Mouse (Mus musculus): Measurements from ENCODE around the gene Zfp64. TPM values are rescaled to one million over a fixed set of nuclear protein-coding genes. Genes with fewer than 3 reads are reported as not detected.
"Not testable (repeated sequence)": the region's sequence is repeated elsewhere in the genome, so short reads cannot be mapped to it uniquely, and the experiment has no call there.

Zfp64 gene
- total and polyA plus RNA-seq, 2 experiments from 2014 or later: 10.9 to 15.4 TPM

DNA sequence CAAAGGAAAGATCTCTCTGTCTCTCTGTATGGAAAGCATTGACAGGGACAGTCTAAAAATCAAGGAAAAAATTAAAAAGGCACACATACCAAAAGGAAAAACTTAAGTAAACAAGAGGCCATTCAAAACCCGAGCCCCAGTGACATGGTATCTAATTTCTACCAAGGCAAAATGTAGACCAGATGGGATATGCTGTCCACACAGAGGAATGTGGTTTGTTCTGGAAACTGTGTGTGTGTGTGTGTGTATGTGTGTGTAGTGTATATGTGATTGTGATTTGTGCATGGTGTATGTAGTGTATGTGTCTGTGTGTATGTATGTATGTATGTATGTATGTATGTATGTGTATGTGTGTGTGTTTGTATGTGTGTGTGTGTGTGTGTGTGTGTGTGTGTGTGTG, 100.6 kb downstream of the Zfp64 start:
- H3K36me3 ChIP-seq (replicated peaks; ENCODE audit: control insufficient read depth, insufficient read depth, low read length): no peaks in the 10 kb centered on the region
- ATAC-seq (ENCODE audit: insufficient read depth, low read depth): no peak

DNA sequence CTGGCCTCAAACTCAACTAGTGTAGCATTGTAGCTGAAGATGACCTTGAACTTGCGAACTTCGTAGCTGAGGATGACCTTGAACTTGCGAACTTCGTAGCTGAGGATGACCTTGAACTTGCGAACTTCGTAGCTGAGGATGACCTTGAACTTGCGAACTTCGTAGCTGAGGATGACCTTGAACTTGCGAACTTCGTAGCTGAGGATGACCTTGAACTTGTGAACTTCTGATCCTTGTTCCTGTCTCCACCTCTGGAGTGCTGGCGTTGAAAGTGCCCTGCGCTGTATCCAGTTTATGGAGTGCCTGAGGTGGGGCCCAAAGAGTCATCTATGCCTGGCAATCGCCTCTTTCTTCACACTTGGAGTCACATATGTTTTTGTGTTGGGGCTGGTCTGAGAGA, 101.5 kb downstream of the Zfp64 start:
- ATAC-seq (ENCODE audit: insufficient read depth, low read depth); H3K9me3 ChIP-seq (replicated peaks; ENCODE audit: control insufficient read depth, low read length); DNase-seq (ENCODE audit: low spot score); H3K36me3 ChIP-seq (replicated peaks; ENCODE audit: control insufficient read depth, insufficient read depth, low read length); H3K27me3 ChIP-seq (ENCODE audit: control insufficient read depth, insufficient read depth, low read length); H3K9ac ChIP-seq (replicated peaks; ENCODE audit: low read depth, low read length); H3K4me3 ChIP-seq (ENCODE audit: low read depth, low read length); H3K27ac ChIP-seq (ENCODE audit: low read depth); H3K4me2 ChIP-seq (ENCODE audit: low read depth, low read length); H3K4me1 ChIP-seq (ENCODE audit: control insufficient read depth, insufficient read depth): not testable (repeated sequence)
- WGBS: 85% methylated on average over 11 of the region's 13 CpGs

More for the DNA sequence above, 100.6 kb downstream of the Zfp64 start:
- H3K27me3 ChIP-seq (ENCODE audit: control insufficient read depth, insufficient read depth, low read length): no peaks in the 10 kb centered on the region
- H3K4me1 ChIP-seq (ENCODE audit: control insufficient read depth, insufficient read depth): no peaks in the 10 kb centered on the region
- H3K4me2 ChIP-seq (ENCODE audit: low read depth, low read length): no peak overlapping the region
- no peak overlapping the region for H3K4me3 ChIP-seq (ENCODE audit: low read depth, low read length)
- no peak overlapping the region for H3K27ac ChIP-seq (ENCODE audit: low read depth)
- DNase-seq (ENCODE audit: low spot score): no peak
- no peak overlapping the region for H3K9ac ChIP-seq (replicated peaks; ENCODE audit: low read depth, low read length)
- WGBS: 47% methylated on average over 1 of the region's 1 CpGs
- H3K9me3 ChIP-seq (replicated peaks; ENCODE audit: control insufficient read depth, low read length): no peaks in the 10 kb centered on the region
- no peak for TF ChIP-seq EP300 (IDR thresholded peaks at IDR 0.05; ENCODE audit: low read depth)
- no peak for TF ChIP-seq CTCF (IDR thresholded peaks at IDR 0.05; ENCODE audit: low read depth)

DNA sequence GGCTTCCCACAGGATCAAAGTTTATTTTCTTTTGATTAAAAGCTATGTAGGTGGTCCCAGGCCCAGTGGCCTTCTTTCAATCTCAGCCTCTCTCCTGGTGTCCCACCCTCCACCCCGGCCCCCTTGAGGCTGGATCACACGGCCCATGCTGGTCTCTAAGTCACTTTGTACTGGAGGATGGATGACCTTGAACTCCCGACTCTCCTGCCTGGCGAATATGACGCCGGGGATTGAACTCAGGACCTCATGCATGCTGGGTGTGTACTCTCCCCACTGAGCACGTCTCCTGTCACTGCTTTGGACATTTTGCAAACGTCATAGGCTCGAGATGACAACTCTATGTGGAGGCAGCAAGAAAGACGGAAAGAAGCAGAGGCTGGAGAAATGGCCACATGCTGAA, 103.8 kb downstream of the Zfp64 start:
- WGBS: 59% methylated on average over 10 of the region's 10 CpGs

DNA sequence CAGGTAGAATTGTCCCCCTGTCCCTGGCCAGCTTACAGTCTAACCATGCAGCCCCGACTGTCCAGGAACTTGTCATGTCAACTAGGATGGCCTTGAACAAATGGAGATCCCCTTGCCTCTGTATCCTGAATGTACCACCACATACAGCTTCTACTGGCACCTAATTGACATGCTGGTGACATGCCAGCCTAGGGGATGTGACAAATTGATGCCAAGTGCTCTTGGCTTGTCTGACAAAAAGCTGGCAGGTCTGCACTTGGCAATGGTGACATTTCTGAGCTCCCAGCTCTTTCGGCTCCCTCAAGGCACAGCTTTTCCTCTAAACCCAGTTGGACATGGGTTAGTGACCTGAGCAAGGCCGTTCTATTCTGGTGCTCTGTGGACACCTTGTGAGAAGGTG, 106.8 kb downstream of the Zfp64 start:
- Histone ChIP-seq H3K4me2 (ENCODE audit: low read depth, low read length) (no peak overlapping the region), H3K27ac (ENCODE audit: low read depth) (no peak overlapping the region), H3K4me3 (ENCODE audit: low read depth, low read length) (no peak overlapping the region), H3K4me1 (ENCODE audit: control insufficient read depth, insufficient read depth) (no peaks in the 10 kb centered on the region), H3K27me3 (ENCODE audit: control insufficient read depth, insufficient read depth, low read length) (peaks cover 20% of the 10 kb centered on the region), H3K9ac (replicated peaks; ENCODE audit: low read depth, low read length) (no peak overlapping the region), H3K36me3 (replicated peaks; ENCODE audit: control insufficient read depth, insufficient read depth, low read length) (no peaks in the 10 kb centered on the region), H3K9me3 (replicated peaks; ENCODE audit: control insufficient read depth, low read length) (no peaks in the 10 kb centered on the region)
- DNase-seq (ENCODE audit: low spot score) (no peak), ATAC-seq (ENCODE audit: insufficient read depth, low read depth) (no peak)
- WGBS: 87% methylated on average over 3 of the region's 3 CpGs
- no peak for TF ChIP-seq EP300 (IDR thresholded peaks at IDR 0.05; ENCODE audit: low read depth)
- no peak for TF ChIP-seq CTCF (IDR thresholded peaks at IDR 0.05; ENCODE audit: low read depth)

More for the DNA sequence above, 103.8 kb downstream of the Zfp64 start:
- TF ChIP-seq CTCF (IDR thresholded peaks at IDR 0.05; ENCODE audit: low read depth) (no peak), EP300 (IDR thresholded peaks at IDR 0.05; ENCODE audit: low read depth) (no peak)
- Histone ChIP-seq H3K36me3 (replicated peaks; ENCODE audit: control insufficient read depth, insufficient read depth, low read length) (no peaks in the 10 kb centered on the region), H3K27me3 (ENCODE audit: control insufficient read depth, insufficient read depth, low read length) (no peaks in the 10 kb centered on the region), H3K4me3 (ENCODE audit: low read depth, low read length) (no peak overlapping the region), H3K4me1 (ENCODE audit: control insufficient read depth, insufficient read depth) (no peaks in the 10 kb centered on the region), H3K9me3 (replicated peaks; ENCODE audit: control insufficient read depth, low read length) (no peaks in the 10 kb centered on the region), H3K4me2 (ENCODE audit: low read depth, low read length) (no peak overlapping the region), H3K9ac (replicated peaks; ENCODE audit: low read depth, low read length) (no peak overlapping the region), H3K27ac (ENCODE audit: low read depth) (no peak overlapping the region)
- no peak for DNase-seq (ENCODE audit: low spot score)
- no peak for ATAC-seq (ENCODE audit: insufficient read depth, low read depth)

DNA sequence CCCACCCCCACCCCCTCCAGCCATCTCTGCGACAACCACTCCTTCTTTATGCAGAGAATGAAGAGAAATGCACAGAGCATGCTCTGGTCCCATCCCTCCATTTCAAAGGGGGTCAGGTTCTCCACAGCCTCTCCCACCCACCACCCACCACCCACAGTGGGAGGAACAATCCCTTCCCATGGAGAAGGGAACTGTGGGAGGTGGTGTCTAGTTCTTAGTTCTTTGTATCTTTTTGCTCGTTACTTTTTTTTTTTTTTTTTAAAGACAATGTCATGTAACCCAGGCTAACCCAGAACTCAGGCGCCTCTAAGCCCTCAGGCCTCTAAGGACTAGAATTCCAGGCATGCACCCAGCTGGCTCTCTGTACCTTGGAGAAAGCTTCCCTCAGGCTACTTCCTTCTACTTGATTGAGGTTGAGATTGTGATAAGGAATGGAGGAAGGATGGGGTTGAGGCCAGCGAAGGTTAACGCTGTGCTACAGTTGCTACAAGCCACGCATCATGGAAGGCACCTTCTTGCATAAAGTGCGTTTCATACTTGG, 109.1 kb downstream of the Zfp64 start:
- Histone ChIP-seq H3K27ac (ENCODE audit: low read depth) (no peak overlapping the region), H3K36me3 (replicated peaks; ENCODE audit: control insufficient read depth, insufficient read depth, low read length) (no peaks in the 10 kb centered on the region), H3K27me3 (ENCODE audit: control insufficient read depth, insufficient read depth, low read length) (peaks cover 38% of the 10 kb centered on the region), H3K9ac (replicated peaks; ENCODE audit: low read depth, low read length) (no peak overlapping the region), H3K4me1 (ENCODE audit: control insufficient read depth, insufficient read depth) (no peaks in the 10 kb centered on the region), H3K9me3 (replicated peaks; ENCODE audit: control insufficient read depth, low read length) (no peaks in the 10 kb centered on the region), H3K4me3 (ENCODE audit: low read depth, low read length) (no peak overlapping the region), H3K4me2 (ENCODE audit: low read depth, low read length) (no peak overlapping the region)
- WGBS: 74% methylated on average over 7 of the region's 7 CpGs
- ATAC-seq (ENCODE audit: insufficient read depth, low read depth) (no peak), DNase-seq (ENCODE audit: low spot score) (no peak)
- no peak for TF ChIP-seq CTCF (IDR thresholded peaks at IDR 0.05; ENCODE audit: low read depth)
- no peak for TF ChIP-seq EP300 (IDR thresholded peaks at IDR 0.05; ENCODE audit: low read depth)

Other genes with a start within 250 kb of the Zfp64 start
- 46.1 and 49.9 TPM in 2 replicates for gene Atp9a, start 213.2 kb downstream of the Zfp64 start, total RNA-seq (2014; rRNA removed; ENCODE audit: low replicate concordance)
- 11.6 and 12.8 TPM in 2 replicates for gene Atp9a, start 213.2 kb downstream of the Zfp64 start, polyA plus RNA-seq (2015; fragmentation: Nextera tagmentation; extraction: Ambion mirVana)
- gene Sall4, start 187.6 kb downstream of the Zfp64 start, total RNA-seq (2014; rRNA removed; ENCODE audit: low replicate concordance): 0.43 TPM in 1 of 2 replicates, not detected in the other
- 0.77 and 0.87 TPM in 2 replicates for gene Sall4, start 187.6 kb downstream of the Zfp64 start, polyA plus RNA-seq (2015; fragmentation: Nextera tagmentation; extraction: Ambion mirVana)